Mouse (Mus musculus) gastrocnemius, adult 18-20 months (tissue): ENCODE measurements around the gene Edc4. TPM values are rescaled to one million over a fixed set of nuclear protein-coding genes. Genes with fewer than 3 reads are reported as not detected.
"Not testable (repeated sequence)": the region's sequence is repeated elsewhere in the genome, so short reads cannot be mapped to it uniquely, and the experiment has no call there.

Experiments used
- DNase-seq: peaks from one replicate; pipeline ENCODE4 v3.0.0; 2021; ENCODE audit warnings: low spot score
- long read RNA-seq, 2 experiments: library from polyadenylated mRNA; stranded (forward); transcript quantifications; one replicate each; pipeline ENCODE4 v2.0.0; 2021
- total RNA-seq, 2 experiments: library from RNA; stranded (reverse); gene quantifications; 2 replicates each; pipeline ENCODE4 v1.2.3; 2021

The Edc4 gene
- total RNA-seq, result 10 to 100 TPM; 19.7 to 20.6 TPM
- long read RNA-seq, experiment 1, full-length matches to known transcripts, result 19 of 43 reads
- long read RNA-seq, experiment 1, partial matches to known transcripts, result 4 of 43 reads
- long read RNA-seq, experiment 1, other reads (novel, unspliced or antisense), result 20 of 43 reads
- long read RNA-seq, experiment 2, full-length matches to known transcripts, result 15 of 35 reads
- long read RNA-seq, experiment 2, partial matches to known transcripts, result 6 of 35 reads
- long read RNA-seq, experiment 2, other reads (novel, unspliced or antisense), result 14 of 35 reads

DNA sequence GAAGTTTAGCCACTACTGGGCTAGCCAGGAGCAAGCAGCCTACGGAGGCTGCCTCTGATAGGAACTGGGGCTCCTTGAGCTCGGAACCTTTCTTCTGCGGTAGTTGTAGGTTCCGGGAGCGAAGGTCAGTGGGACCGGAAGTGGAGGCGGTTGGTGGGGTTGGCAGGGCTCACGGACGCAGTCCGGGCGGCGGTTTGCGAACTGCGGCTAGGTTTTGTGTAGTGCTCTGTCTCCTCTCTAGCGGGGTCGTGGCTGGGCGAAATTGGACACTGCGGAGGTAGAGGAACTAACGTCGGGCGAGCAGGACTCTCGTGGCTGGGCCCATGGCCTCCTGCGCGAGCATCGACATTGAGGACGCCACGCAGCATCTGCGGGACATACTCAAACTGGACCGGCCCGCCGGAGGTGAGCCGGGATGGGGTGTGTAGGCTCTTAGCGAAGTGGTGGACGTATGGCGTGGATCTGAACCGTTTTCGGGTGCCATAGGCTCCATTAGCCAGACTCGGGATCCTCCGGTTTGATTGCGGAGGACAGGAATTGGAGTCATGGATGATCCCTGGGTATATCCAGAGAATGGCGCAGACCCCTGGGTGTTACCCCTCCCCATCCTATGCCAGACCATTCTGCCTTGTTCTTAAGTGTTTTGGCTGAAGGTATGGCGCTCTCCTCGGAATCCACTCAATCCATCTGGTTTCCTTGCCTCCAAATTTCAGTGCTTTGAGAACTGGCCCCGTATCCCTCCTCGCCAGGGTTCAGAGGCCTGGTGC, at the start of gene Edc4:
Gene Edc4 (plus strand): TSS at position 128 of the 767 bp plus-strand sequence.
- peak; percentile 88 for DNase-seq

DNA sequence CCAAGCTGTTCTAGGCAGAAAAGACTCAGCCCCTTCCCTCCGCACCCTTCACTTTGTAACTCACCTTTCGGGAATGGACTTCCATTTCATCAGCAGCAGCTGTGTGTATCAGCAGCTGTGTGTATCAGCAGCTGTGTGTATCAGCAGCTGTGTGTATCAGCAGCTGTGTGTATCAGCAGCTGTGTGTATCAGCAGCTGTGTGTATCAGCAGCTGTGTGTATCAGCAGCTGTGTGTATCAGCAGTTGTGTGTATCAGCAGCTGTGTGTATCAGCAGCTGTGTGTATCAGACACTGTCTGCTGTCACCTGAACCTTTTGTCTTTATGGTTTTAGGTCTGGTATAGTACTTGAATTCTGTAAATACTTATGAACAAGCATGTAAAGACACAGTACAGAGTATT, 46.9 kb upstream of the Edc4 start:
- DNase-seq, result not testable (repeated sequence)

DNA sequence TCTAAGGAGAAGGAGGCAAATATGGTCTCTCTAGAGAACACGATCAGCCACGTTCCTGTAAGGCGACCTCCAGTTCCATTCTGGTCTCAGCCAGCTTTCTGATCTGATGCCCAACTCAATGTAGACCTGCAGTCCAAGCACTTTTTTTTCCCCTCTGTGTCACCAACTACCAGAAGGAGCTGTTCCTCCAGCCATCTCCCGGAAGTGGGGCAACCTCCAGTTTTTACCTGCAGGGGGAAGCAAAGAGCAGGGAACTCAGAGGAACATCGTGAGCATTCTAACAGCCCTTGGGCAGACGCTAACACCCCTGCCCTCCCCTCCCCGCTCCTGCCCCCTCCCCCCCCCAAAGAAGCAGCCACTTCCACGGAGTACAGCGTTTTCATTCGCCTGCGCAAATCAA, 45.4 kb upstream of the Edc4 start:
- DNase-seq, result peak; percentile 92

DNA sequence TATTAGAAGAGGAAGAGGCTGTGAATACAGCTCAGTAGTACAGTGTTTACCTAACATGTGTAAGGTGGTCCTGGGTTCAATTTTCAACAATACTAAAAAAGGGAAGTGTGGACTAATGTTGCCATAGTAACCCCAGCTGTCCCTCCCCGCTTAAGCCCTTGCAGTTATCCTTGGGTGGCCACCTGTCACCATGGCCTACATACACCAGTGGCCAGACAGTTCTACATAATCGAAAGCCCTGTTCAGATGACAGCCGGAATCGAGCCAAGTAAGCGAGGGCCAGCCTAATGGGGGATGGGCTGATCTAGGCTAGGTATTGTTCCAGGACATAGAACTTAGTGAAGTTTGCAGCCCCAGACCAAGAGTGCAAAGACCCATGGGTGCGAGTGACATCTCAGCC, 43.7 kb upstream of the Edc4 start:
- DNase-seq, result no peak

DNA sequence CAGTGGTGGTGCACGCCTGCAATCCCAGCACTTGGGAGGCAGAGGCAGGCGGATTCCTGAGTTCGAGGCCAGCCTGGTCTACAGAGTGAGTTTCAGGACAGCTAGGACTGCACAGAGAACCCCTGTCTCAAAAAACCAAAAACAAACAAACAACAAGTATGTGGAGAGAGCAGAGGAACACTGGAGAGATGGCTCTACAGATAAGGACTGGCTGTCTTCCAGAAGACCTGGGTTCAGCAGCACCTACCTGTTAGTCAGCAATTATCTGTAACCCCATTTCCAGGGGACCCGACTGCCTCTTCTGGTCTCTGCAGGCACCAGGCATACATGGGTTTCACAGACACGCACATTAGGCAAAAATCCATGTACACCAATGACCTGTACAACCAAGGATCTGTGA, 41.5 kb upstream of the Edc4 start:
- DNase-seq, result no peak

DNA sequence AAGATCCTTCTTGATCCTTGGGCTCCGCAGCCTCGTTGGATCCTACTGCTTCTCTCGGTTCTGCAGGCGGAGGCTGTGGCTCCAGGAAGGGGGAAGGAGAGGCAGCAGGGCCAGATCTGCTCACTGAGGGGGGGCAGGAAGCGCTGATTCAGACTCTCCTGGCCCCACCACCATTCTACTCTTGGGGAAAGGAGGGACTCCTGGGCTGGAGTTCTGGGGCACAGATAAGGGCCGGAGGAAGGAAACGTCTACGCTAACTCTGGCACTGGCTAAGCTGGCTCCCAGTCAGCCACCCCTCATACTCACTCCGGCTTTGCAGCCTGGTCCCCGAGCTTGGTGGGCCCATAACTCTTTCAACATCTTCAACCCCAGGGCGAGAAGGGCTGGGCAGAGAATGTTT, 34.0 kb upstream of the Edc4 start:
- DNase-seq, result no peak

DNA sequence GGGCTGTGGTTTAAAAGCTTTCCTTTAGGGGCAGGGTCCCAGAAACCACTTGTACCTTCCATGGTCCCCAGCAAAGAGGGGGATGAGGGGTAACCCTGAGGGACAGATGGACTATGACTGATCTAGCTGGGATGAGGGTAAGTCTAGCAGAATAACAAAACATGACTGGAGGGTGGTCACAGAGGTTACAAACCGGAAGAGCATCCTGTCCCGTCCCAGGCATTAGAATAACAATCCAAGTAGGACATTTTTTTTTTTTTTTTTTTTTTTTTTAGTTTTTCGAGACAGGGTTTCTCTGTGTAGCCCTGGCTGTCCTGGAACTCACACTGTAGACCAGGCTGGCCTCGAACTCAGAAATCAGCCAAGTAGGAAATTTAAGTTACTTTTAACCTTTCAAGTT, 30.7 kb upstream of the Edc4 start:
- DNase-seq, result no peak

DNA sequence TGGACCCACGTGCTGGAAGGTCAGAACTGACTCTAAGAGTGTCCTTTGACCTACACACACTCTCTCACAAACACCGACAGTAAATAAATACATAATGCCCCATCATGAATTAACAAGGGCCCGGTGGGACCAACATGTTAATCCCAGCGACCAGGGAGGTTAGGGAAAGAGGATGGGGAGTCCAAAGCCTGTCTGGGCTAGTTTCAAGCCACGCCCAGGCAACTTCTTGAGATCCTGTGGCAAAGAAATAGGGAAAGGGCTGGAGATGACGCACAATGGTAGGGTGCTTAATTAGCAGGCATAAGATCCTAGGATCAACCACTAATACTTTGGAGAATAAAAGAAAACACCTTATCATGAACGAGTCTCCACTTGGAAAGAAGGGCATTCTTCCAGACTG, 30.1 kb upstream of the Edc4 start:
- no peak for DNase-seq

DNA sequence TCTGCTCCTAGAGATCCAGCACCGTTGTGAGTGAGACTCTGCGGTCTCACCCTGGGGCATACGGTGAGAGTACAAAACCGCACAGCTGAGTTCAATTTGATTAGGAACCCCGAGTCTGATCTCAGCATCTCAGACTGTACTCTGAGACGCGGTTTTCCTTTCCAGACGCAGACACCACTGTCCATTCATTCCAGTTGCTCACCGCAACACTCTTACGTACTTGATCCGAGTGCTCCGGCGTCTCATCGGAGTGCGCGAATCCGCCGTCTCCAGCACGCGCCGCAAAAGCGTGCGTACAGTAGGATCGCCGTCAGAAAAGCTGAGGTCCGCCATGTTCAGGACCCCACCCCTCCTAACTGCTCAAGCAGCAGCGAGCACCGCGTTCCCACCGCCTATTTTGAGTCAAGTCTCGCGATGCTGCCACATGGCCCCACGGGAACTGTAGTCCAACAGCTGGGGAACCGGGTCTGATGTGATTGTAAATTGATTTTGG, 29.0 kb upstream of the Edc4 start:
- peak; percentile 92 for DNase-seq

DNA sequence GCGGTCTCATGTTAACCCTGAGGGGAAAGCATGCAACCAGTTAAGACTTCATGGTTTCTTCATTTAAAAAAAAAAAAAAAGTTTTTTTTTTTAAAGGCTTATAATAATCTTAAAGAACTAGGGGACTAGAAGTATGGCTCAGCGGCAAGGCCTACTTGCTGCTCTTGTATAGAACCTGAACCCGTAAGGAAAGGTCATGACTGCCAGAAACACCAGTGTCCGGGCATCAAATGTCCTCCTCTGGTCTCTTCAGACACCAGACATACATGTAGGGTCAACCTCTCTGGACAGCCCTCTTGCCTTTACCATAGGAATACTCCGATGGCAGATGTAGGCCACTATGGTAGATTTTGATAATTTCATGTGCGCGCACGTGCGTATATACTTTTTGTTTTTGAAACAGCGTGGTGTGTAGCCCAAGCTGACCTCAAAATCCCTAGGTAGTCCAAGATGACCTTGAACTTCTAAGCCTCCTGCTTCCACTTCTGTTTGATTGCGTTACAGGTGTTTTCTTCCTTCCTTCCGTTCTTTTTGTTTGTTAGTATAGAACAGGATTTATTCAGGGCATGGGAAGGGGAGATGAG, 28.4 kb upstream of the Edc4 start:
- no peak for DNase-seq

DNA sequence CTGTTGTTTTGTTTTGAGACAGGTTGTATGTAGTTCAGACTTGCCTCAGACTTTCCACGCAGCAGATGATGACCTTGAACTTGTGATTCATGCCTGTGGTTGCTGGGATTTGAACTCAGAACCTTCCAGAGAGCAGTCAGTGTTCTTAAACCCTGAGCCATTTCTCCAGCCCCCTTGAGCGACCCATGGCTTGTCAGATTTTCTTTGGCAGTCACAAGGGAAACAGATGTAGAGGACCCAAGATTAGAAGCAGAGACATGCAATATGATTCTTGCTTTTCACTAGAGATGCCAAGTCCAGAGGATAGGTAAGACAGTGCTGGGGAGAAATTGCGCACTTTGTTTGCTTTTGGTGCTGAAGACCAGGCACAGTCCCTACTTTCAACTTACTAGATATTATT, 27.5 kb upstream of the Edc4 start, which contains the start of gene Cenpt:
Gene Cenpt (minus strand): TSS at position 101 of the 400 bp plus-strand sequence.
- DNase-seq, result no peak

DNA sequence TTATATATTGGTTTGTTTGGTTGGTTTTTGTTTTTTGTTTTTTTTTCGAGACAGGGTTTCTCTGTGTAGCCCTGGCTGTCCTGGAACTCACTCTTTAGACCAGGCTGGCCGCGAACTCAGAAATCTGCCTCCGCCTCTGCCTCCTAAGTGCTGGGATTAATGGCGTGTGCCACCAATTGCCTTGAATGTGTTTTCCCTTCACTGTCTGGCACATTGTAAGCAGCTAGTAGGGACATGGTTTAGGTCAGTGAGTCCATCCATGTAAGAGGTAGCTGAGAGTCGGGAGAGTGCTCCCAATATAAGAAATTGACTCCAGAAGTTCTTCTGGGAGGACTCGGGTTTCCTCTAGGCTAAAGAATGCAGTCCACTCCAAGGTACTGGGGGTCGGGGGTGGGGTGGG, 26.4 kb upstream of the Edc4 start:
- DNase-seq, result no peak

DNA sequence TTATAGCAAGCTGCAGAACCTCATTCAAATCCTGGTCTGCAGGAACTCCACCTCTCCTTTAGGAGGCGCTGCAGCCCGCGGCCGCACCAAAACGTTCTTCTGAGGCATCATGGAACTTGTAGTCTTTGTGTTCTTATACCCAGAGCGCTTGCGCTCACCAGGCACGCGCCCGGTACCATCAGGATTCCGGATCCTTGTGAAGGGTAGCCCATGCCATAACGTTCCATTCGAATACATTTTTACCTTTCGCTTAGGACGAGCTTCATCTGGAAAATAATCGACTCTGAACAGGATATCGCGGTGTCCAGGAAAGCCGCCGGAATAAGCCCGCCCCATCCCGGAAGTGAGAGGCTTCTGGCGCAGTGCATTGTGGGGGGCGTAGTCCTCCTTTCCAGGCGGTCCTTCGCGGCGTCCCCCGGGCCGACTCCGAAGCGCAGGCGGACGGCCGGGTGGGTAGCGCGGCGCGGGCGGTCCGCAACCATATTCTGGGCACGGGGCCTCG, 25.9 kb upstream of the Edc4 start, which contains the start of gene Thap11:
Gene Thap11 (plus strand): TSS at position 418 of the 502 bp plus-strand sequence.
- DNase-seq, result peak; percentile 94

DNA sequence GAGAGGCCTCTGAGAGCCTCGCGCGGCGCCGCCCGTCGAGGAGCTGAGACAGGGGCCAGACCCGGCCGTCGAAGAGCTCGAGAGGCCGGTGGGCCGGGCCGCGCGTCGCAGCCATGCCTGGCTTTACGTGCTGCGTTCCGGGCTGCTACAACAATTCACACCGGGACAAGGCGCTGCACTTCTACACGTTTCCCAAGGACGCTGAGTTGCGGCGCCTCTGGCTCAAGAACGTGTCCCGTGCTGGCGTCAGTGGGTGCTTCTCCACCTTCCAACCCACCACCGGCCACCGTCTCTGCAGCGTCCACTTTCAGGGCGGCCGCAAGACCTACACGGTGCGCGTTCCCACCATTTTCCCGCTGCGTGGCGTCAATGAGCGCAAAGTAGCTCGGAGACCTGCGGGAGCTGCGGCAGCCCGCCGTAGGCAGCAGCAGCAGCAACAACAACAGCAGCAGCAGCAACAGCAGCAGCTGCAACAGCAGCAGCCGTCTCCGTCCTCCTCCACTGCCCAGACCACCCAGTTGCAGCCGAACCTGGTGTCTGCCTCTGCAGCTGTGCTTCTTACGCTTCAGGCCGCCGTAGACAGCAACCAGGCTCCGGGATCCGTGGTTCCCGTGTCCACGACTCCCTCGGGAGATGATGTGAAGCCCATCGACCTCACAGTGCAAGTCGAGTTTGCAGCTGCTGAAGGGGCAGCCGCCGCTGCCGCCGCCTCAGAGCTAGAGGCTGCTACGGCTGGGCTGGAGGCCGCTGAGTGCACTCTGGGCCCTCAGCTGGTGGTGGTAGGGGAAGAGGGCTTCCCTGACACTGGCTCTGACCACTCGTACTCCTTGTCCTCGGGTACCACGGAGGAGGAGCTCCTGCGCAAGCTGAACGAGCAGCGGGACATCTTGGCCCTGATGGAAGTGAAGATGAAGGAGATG, 25.2 kb upstream of the Edc4 start:
- DNase-seq, result peak; percentile 49

DNA sequence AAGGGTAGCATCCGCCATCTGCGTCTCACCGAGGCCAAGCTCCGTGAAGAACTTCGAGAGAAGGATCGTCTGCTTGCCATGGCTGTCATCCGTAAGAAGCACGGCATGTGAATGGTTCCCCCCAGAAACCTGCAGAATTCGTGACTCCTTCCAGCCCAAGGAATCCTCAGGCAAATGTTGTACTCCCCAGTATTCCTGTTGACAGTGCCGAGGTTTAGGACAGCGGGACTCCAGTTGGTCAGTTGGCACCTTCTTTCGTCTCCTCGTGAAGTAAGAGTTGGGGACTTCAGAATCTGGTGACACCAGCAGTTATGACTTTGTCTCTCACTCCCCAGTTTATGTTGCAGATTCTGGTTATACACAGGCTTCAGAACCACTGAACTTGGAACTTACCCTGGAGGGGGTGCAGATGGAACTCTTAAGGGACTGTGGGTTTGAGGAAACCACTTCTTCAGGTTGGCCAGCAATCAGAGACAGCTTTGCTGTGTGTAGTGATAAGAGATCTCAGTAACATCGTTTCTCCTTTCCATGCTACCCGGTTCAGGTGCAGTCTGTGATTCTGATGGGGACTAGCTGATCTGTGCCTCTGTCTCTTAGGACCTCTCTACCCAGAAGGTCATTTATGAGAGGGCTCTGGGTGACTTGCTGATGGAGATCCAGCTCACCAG, 24.4 kb upstream of the Edc4 start:
- no peak for DNase-seq

DNA sequence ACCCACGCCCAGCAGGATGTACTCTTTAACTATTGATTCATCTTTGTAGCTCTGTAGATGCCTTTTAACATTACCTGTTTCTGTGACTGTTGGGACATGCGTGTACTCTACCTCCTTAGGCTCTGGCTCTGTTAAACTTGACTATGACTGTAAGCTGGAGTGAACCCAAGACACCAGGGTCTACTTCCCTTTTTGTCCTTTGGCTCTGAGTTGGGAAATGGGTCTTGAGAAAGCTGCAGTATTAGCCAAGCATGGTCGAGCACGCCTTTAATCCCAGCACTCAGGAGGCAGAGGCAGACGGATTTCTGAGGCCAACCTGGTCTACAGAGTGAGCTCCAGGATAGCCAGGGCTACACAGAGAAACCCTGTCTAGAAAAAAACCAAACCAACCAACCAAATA, 22.2 kb upstream of the Edc4 start:
- no peak for DNase-seq

DNA sequence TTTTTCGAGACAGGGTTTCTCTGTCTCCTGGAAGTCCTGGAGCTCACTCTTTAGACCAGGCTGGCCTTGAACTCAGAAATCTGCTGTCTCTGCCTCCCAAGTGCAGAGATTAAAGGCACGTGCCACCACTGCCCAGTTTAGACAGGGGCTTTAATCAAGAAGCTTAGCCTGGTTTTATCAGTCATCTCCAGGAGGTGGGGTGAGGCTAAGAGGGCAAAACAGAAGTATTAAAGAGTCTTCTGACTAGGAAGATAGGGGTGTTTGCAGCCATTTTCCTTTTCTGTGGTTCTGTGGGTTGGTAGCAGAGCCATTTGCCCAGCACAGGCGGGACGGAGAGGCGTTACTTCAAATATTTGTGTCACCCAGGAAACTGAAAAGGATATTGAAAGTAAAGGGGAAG, 21.4 kb upstream of the Edc4 start:
- no peak for DNase-seq

DNA sequence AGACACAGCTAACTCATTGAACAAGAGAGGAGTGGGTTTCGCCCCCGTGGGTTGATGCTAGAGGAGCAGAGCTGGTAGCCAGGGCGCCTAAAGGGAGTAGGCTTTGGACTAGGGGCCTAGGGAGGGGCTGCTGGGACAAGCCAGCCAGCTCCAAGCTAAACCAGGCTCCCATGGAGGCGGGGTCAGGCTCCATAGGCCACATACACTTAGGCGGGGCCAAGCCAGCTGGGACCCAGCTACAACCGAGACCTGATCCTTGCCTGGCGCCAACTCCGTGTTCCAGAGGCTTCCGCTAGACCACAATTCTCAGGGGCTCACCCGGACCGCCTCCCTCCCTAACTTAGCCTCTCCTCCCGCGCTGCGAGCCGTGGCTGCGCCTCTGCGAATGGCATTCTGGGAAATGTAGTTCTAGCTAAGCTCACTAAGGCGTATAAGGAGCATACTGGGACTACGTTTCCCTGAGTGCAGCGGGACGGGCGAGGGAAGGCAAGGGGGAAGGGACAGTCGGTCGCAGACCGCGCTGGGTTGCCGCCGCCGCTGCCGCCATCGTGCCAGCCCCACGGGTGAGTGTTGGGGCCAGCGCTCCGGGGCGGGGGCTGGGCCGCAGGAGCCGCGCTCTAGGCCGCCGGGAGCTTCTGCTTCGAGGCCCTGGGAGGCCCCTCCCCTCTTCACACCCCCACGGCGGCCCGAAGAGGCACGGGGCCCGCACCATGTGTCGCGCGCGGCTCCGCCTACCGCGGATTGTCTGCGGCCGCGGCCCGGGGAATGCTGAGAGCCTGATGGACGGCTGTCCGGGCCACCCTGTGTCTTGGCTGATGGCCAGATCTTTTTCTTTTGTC, 20.3 kb upstream of the Edc4 start, which contains the start of gene Nutf2:
Gene Nutf2 (plus strand): TSS at position 438 of the 839 bp plus-strand sequence.
- DNase-seq, result peak; percentile 98

DNA sequence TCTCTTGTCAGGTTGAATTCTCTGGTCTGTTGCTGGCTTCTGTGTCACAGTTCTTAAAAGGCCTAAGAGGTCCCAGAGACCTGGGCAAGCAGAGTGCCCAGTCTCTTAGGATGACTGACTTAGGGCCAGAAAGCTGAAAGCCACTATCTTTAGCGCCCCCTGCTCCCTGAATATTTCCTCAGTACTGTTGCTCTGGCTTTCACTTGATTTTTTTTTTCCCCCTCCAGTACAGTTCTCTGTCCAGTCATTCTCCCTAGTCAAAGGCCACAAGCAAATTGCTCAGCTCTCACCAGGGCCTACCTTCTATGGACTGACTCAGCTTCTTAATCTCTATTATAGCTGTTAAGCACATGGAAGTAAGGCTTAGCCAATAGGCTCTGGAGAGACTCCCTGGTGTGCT, 18.7 kb upstream of the Edc4 start:
- no peak for DNase-seq
